28 mouse cellular contexts compared by ENCODE assay signal in genomic region chr17:24349176-24349575, GRCm38 (mm10). TPM values are rescaled to one million over a fixed set of nuclear protein-coding genes. Genes with fewer than 3 reads are reported as not detected.
DNase-seq lines count a peak whose midpoint lies in the region; ATAC-seq and TF ChIP-seq lines count a peak whose summit lies in the region.
"Had no signal": no experiment of that assay in that cellular context is flagged by ENCODE, and none has a peak within 500 bp of the region (broad histone marks: within the 10 kb centered on the region; RNA-seq: fewer than 3 reads in every experiment).

No protein-coding gene starts in this region.

- no peak for TF ChIP-seq RAD21 in MEL (IDR thresholded peaks at IDR 0.05; ENCODE audit: low read depth, low read length)

- H3K27me3 ChIP-seq in liver, adult 2 months (ENCODE audit: control insufficient read depth, insufficient read depth, low read length) = no peaks in the 10 kb centered on the region
- H3K27me3 ChIP-seq in liver, embryonic 11.5 days (replicated peaks; ENCODE audit: control insufficient read depth, insufficient read depth, low read length) = peaks cover 11% of the 10 kb centered on the region
- H3K27me3 ChIP-seq in MEL (ENCODE audit: control insufficient read depth in 1 of 2, insufficient read depth in 2 of 2, low read length in 2 of 2) = no peaks in the 10 kb centered on the region
- H3K27me3 ChIP-seq: hindbrain, embryonic 15.5 days had no signal

- no peak for TF ChIP-seq POLR2A in liver, adult 2 months (IDR thresholded peaks at IDR 0.05; ENCODE audit: extremely low read depth, insufficient read depth, low read length)
- no peak for TF ChIP-seq POLR2A in MEL (IDR thresholded peaks at IDR 0.05; ENCODE audit: control insufficient read depth in 1 of 2, insufficient read depth in 1 of 2, low read depth in 1 of 2, low read length in 2 of 2, poor library complexity in 1 of 2)
- no peak for TF ChIP-seq POLR2A in brain, embryonic 14.5 days (IDR thresholded peaks at IDR 0.05; ENCODE audit: borderline replicate concordance, extremely low read depth, insufficient read depth, insufficient read length, poor library complexity, severe bottlenecking)

- 0 out of 4 replicates have a peak, but pooled peaks of 1 of the 2 experiments have one; percentile 5 for TF ChIP-seq EP300 in MEL (IDR thresholded peaks at IDR 0.05; ENCODE audit: low read depth in 1 of 2, low read length in 2 of 2)

- peaks cover 15% of the 10 kb centered on the region; the same call in 1 of the 2 replicates for H3K79me2 ChIP-seq in liver, adult 2 months (ENCODE audit: control insufficient read depth, insufficient read depth, low read length)
- peaks cover 18% of the 10 kb centered on the region for H3K79me2 ChIP-seq in MEL (ENCODE audit: control insufficient read depth, insufficient read depth, low read length, poor library complexity)

- ATAC-seq in liver, embryonic 11.5 days (replicated peaks; ENCODE audit: low FRiP score) = no peak
- ATAC-seq: activated CD4-positive, CD25-positive, alpha-beta regulatory T cell, adult 4 months; forebrain, embryonic 13.5 days; inflammation-experienced regulatory T-cells, adult 6 months; midbrain, embryonic 16.5 days had no signal

- no peak overlapping the region for H3K9ac ChIP-seq in liver, adult 2 months (ENCODE audit: low read depth, low read length)
- H3K9ac ChIP-seq in liver, embryonic 11.5 days (ENCODE audit: low read depth, low read length) = no peak overlapping the region
- H3K9ac ChIP-seq in MEL (ENCODE audit: control insufficient read depth, low read depth, low read length, poor library complexity, severe bottlenecking) = no peak overlapping the region
- H3K9ac ChIP-seq: forebrain, embryonic 13.5 days; heart, embryonic 13.5 days; hindbrain, embryonic 15.5 days; lung, embryonic 15.5 days; neural tube, embryonic 12.5 days had no signal

- DNase-seq in liver, adult 2 months (ENCODE audit: extremely low read depth, low read depth, low spot score) = peak; percentile 39
- no peak for DNase-seq in liver, embryonic 11.5 days (ENCODE audit: low spot score)
- DNase-seq in MEL (ENCODE audit: low read depth, low spot score) = peak; percentile 68
- peak; percentile 17 for DNase-seq in brain, embryonic 14.5 days (ENCODE audit: low read depth)
- DNase-seq in thymus, postnatal 14 days = no peak
- no peak for DNase-seq in layer of hippocampus, adult 8-10 months (ENCODE audit: low spot score in 2 of 2)
- DNase-seq: adrenal gland, adult 8-10 months; cerebellum, adult 9-11 months; gastrocnemius, postnatal 10 days; heart, postnatal 10 days; kidney, adult 11 months; kidney, postnatal 25 days; left cerebral cortex, postnatal 4 days; liver; thymus, adult 2 months; thymus, postnatal 4 days had no signal

- H3K36me3 ChIP-seq in liver, adult 2 months (ENCODE audit: control insufficient read depth, insufficient read depth, low read length) = no peaks in the 10 kb centered on the region
- no peaks in the 10 kb centered on the region for H3K36me3 ChIP-seq in liver, embryonic 11.5 days (ENCODE audit: control insufficient read depth, insufficient read depth, low read length)
- H3K36me3 ChIP-seq in MEL (ENCODE audit: control insufficient read depth in 1 of 2, insufficient read depth in 2 of 2, low read length in 2 of 2) = peaks cover 0 to 10% of the 10 kb centered on the region in 2 experiments; a peak in 2 of 4 replicates
- H3K36me3 ChIP-seq: heart, embryonic 13.5 days; hindbrain, embryonic 15.5 days; lung, embryonic 15.5 days; neural tube, embryonic 12.5 days had no signal

- H3K9me3 ChIP-seq in liver, embryonic 11.5 days (ENCODE audit: control insufficient read depth, low read length) = no peaks in the 10 kb centered on the region
- no peaks in the 10 kb centered on the region for H3K9me3 ChIP-seq in MEL (replicated peaks; ENCODE audit: insufficient read depth, low read length)
- H3K9me3 ChIP-seq: forebrain, embryonic 13.5 days; heart, embryonic 13.5 days; hindbrain, embryonic 15.5 days; lung, embryonic 15.5 days; neural tube, embryonic 12.5 days had no signal

- H3K4me3 ChIP-seq in liver, adult 2 months (ENCODE audit: insufficient read depth, low read depth, low read length) = no peak overlapping the region
- no peak overlapping the region for H3K4me3 ChIP-seq in liver, embryonic 11.5 days (ENCODE audit: low read depth, low read length)
- no peak overlapping the region for H3K4me3 ChIP-seq in MEL (ENCODE audit: control insufficient read depth in 1 of 2, insufficient read depth in 1 of 2, low read depth in 2 of 2, low read length in 2 of 2)
- H3K4me3 ChIP-seq: forebrain, embryonic 13.5 days; heart, embryonic 13.5 days; hindbrain, embryonic 15.5 days; layer of hippocampus, adult 2 months; lung, embryonic 15.5 days; neural tube, embryonic 12.5 days had no signal

- H3K4me1 ChIP-seq in liver, adult 2 months (ENCODE audit: control insufficient read depth, insufficient read depth, low read length) = peaks cover 11% of the 10 kb centered on the region
- H3K4me1 ChIP-seq in liver, embryonic 11.5 days (replicated peaks; ENCODE audit: control insufficient read depth, insufficient read depth, low read length) = peaks cover 19% of the 10 kb centered on the region
- peaks cover 5 to 15% of the 10 kb centered on the region in 2 experiments for H3K4me1 ChIP-seq in MEL (ENCODE audit: control insufficient read depth in 1 of 2, insufficient read depth in 2 of 2, low read length in 2 of 2)

- WGBS in liver, adult 2 months = 20% methylated on average over 2 of the region's 2 CpGs
- 71% methylated on average over 2 of the region's 2 CpGs for WGBS in liver, embryonic 11.5 days

- no peak for TF ChIP-seq CTCF in liver, adult 2 months (IDR thresholded peaks at IDR 0.05; ENCODE audit: low read depth, low read length)
- no peak for TF ChIP-seq CTCF in MEL (IDR thresholded peaks at IDR 0.05 in 2 of 3, conservative IDR thresholded peaks at IDR 0.05 in 1 of 3; ENCODE audit: control insufficient read depth in 1 of 3, insufficient read depth in 1 of 3, low read depth in 2 of 3, low read length in 3 of 3, poor library complexity in 1 of 3, severe bottlenecking in 1 of 3)
- TF ChIP-seq CTCF in brain, embryonic 14.5 days (IDR thresholded peaks at IDR 0.05; ENCODE audit: borderline replicate concordance, extremely low read depth, insufficient read depth, insufficient read length) = no peak

- H3K27ac ChIP-seq in liver, adult 2 months (replicated peaks; ENCODE audit: insufficient read depth, low read depth, low read length) = no peak overlapping the region
- no peak overlapping the region for H3K27ac ChIP-seq in liver, embryonic 11.5 days (ENCODE audit: low read depth, low read length)
- H3K27ac ChIP-seq in MEL (ENCODE audit: control insufficient read depth, low read depth, low read length) = no peak overlapping the region
- H3K27ac ChIP-seq: forebrain, embryonic 13.5 days; heart, embryonic 13.5 days; hindbrain, embryonic 15.5 days; layer of hippocampus, adult 2 months; lung, embryonic 15.5 days; neural tube, embryonic 12.5 days had no signal

- H3K4me2 ChIP-seq in liver, embryonic 11.5 days = no peak overlapping the region
- H3K4me2 ChIP-seq: forebrain, embryonic 13.5 days; heart, embryonic 13.5 days; hindbrain, embryonic 15.5 days; lung, embryonic 15.5 days; midbrain, embryonic 11.5 days; neural tube, embryonic 12.5 days had no signal

TF ChIP-seq in MEL, 35 proteins besides CTCF, POLR2A, EP300 and RAD21:
- TF ChIP-seq MEF2A (IDR thresholded peaks at IDR 0.05; ENCODE audit: extremely low read depth, insufficient replicate concordance, low read depth, low read length, poor library complexity, severe bottlenecking) = no peak
- TF ChIP-seq MAFK (IDR thresholded peaks at IDR 0.05; ENCODE audit: borderline replicate concordance, low read depth, low read length) = no peak
- TF ChIP-seq ZNF384 (IDR thresholded peaks at IDR 0.05; ENCODE audit: low read depth, low read length) = no peak
- no peak for TF ChIP-seq KAT2A (conservative IDR thresholded peaks at IDR 0.05; ENCODE audit: low read depth, low read length)
- no peak for TF ChIP-seq GATA1 (IDR thresholded peaks at IDR 0.05; ENCODE audit: low read depth, low read length)
- no peak for TF ChIP-seq TAL1 (IDR thresholded peaks at IDR 0.05; ENCODE audit: low read length)
- no peak; the same call in 1 of the 2 replicates for TF ChIP-seq USF1 (IDR thresholded peaks at IDR 0.05; ENCODE audit: low read depth, low read length)
- no peak for TF ChIP-seq POLR2AphosphoS5 (IDR thresholded peaks at IDR 0.05; ENCODE audit: borderline replicate concordance, low read depth, low read length)
- no peak for TF ChIP-seq NELFE (IDR thresholded peaks at IDR 0.05; ENCODE audit: low read depth, low read length)

RNA-seq across cellular contexts. Expression of gene Abca17, which starts 1.7 kb away (rescaled TPM):
- not detected in 2 replicates for total RNA-seq in liver, adult 2 months (2014; rRNA removed)
- 0.02 TPM in 1 of 2 replicates, not detected in the other for polyA plus RNA-seq in liver, adult 2 months (2012; rRNA removed)
- 0.19 TPM in 1 of 2 replicates, not detected in the other for polyA plus RNA-seq in liver, embryonic 11.5 days (2014; fragmentation: Nextera tagmentation; extraction: Ambion mirVana)
- total RNA-seq in MEL (2012; rRNA removed) = 0.04 and 0.07 TPM in 2 replicates
- polyA plus RNA-seq in MEL (2012; ENCODE audit: insufficient read depth in 1 of 2, insufficient read length in 2 of 2, low read depth in 1 of 2, low replicate concordance in 2 of 2, missing spikeins in 1 of 2) = under 1 TPM in 1 of 2 experiments, not detected in 1; 0.03 TPM
- polyA plus RNA-seq in brain, embryonic 14.5 days (2012; rRNA removed) = 0.29 and 0.40 TPM in 2 replicates
- total RNA-seq in layer of hippocampus, adult 8-10 months (2022) = 1 to 10 TPM in 1 of 4 experiments, under 1 TPM in 3; 0.49 to 1.1 (median 0.75) TPM
- total RNA-seq: heart, postnatal 10 days had no signal
- polyA plus RNA-seq: inflammation-experienced regulatory T-cells, adult 6 months; kidney, embryonic 14.5 days; liver, embryonic 16.5 days; midbrain, embryonic 11.5 days had no signal

RNA-seq across cellular contexts. Expression of gene Abca3, which starts 2.6 kb away (rescaled TPM):
- total RNA-seq in liver, adult 2 months (2014; rRNA removed) = 36.0 and 46.1 TPM in 2 replicates
- 70.0 and 76.6 TPM in 2 replicates for polyA plus RNA-seq in liver, adult 2 months (2012; rRNA removed)
- 30.4 and 30.7 TPM in 2 replicates for polyA plus RNA-seq in liver, embryonic 11.5 days (2014; fragmentation: Nextera tagmentation; extraction: Ambion mirVana)
- total RNA-seq in MEL (2012; rRNA removed) = 27.3 and 32.4 TPM in 2 replicates
- polyA plus RNA-seq in MEL (2012; ENCODE audit: insufficient read depth in 1 of 2, insufficient read length in 2 of 2, low read depth in 1 of 2, low replicate concordance in 2 of 2, missing spikeins in 1 of 2) = 10 to 100 TPM; 36.6 to 37.1 TPM
- 39.4 and 51.7 TPM in 2 replicates for polyA plus RNA-seq in brain, embryonic 14.5 days (2012; rRNA removed)
- total RNA-seq in layer of hippocampus, adult 8-10 months (2022) = 10 to 100 TPM; 63.7 to 69.3 (median 67.1) TPM

Comparison
In these comparisons a context has a peak if more than half of its experiments do, and no peak if none do; other contexts are left out.
1. DNase-seq: peak in liver, adult 2 months (single experiment), MEL (single experiment) and brain, embryonic 14.5 days (single experiment); none in liver, embryonic 11.5 days (single experiment), thymus, postnatal 14 days (single experiment) and layer of hippocampus, adult 8-10 months (0 of 2).